29 mouse cellular contexts compared by ENCODE assay signal in genomic region chr7:63900411-63900810, GRCm38 (mm10). TPM values are rescaled to one million over a fixed set of nuclear protein-coding genes. Genes with fewer than 3 reads are reported as not detected.
DNase-seq lines count a peak whose midpoint lies in the region; ATAC-seq and TF ChIP-seq lines count a peak whose summit lies in the region.
"Had no signal": no experiment of that assay in that cellular context is flagged by ENCODE, and none has a peak within 500 bp of the region (broad histone marks: within the 10 kb centered on the region; RNA-seq: fewer than 3 reads in every experiment).

No protein-coding gene starts in this region.

- H3K4me2 ChIP-seq in neural tube, embryonic 13.5 days = no peak overlapping the region
- H3K4me2 ChIP-seq in neural tube, embryonic 15.5 days = no peak overlapping the region
- H3K4me2 ChIP-seq: forebrain, embryonic 13.5 days; heart, embryonic 12.5 days; heart, embryonic 15.5 days; hindbrain, embryonic 14.5 days had no signal

- H3K27ac ChIP-seq in gastrocnemius, adult 2 months = peak overlapping the region; percentile 98
- peak overlapping the region; percentile 99 for H3K27ac ChIP-seq in layer of hippocampus, adult 2 months
- 0 out of 2 replicates have a peak overlapping the region, but pooled peaks have one; percentile 2 for H3K27ac ChIP-seq in neural tube, embryonic 13.5 days (replicated peaks)
- no peak overlapping the region for H3K27ac ChIP-seq in neural tube, embryonic 15.5 days (replicated peaks)
- H3K27ac ChIP-seq: forebrain, embryonic 10.5 days; heart, embryonic 15.5 days; hindbrain, embryonic 14.5 days had no signal

- TF ChIP-seq CTCF in gastrocnemius, adult 2 months (IDR thresholded peaks at IDR 0.05) = no peak
- TF ChIP-seq CTCF in layer of hippocampus, adult 2 months (conservative IDR thresholded peaks at IDR 0.05) = no peak

- no peak overlapping the region for H3K4me3 ChIP-seq in gastrocnemius, adult 2 months
- H3K4me3 ChIP-seq in layer of hippocampus, adult 2 months = no peak overlapping the region
- H3K4me3 ChIP-seq in neural tube, embryonic 13.5 days = no peak overlapping the region
- H3K4me3 ChIP-seq in neural tube, embryonic 15.5 days (replicated peaks) = no peak overlapping the region
- H3K4me3 ChIP-seq: forebrain, embryonic 10.5 days; forebrain, embryonic 13.5 days; heart, embryonic 12.5 days; heart, embryonic 15.5 days had no signal

- H3K27me3 ChIP-seq in neural tube, embryonic 13.5 days = no peaks in the 10 kb centered on the region
- H3K27me3 ChIP-seq in neural tube, embryonic 15.5 days (replicated peaks) = no peaks in the 10 kb centered on the region
- H3K27me3 ChIP-seq: CH12.LX; heart, embryonic 12.5 days; heart, embryonic 15.5 days; Patski had no signal

- H3K4me1 ChIP-seq in neural tube, embryonic 13.5 days (replicated peaks) = peaks cover 66% of the 10 kb centered on the region
- peaks cover 57% of the 10 kb centered on the region for H3K4me1 ChIP-seq in neural tube, embryonic 15.5 days

- no peaks in the 10 kb centered on the region for H3K36me3 ChIP-seq in neural tube, embryonic 13.5 days
- no peaks in the 10 kb centered on the region for H3K36me3 ChIP-seq in neural tube, embryonic 15.5 days
- H3K36me3 ChIP-seq: forebrain, embryonic 10.5 days; heart, embryonic 12.5 days; heart, embryonic 15.5 days had no signal

- 86% methylated on average over 2 of the region's 2 CpGs for WGBS in neural tube, embryonic 13.5 days
- 91% methylated on average over 2 of the region's 2 CpGs for WGBS in neural tube, embryonic 15.5 days

- ATAC-seq in neural tube, embryonic 13.5 days (ENCODE audit: low read depth) = no peak
- no peak for ATAC-seq in neural tube, embryonic 15.5 days (ENCODE audit: low FRiP score)
- ATAC-seq: hindbrain, postnatal 0 days; inflammation-experienced regulatory T-cells, adult 6 months; Patski had no signal

- H3K9ac ChIP-seq in neural tube, embryonic 13.5 days = no peak overlapping the region
- H3K9ac ChIP-seq in neural tube, embryonic 15.5 days (replicated peaks) = no peak overlapping the region
- H3K9ac ChIP-seq: forebrain, embryonic 13.5 days; heart, embryonic 12.5 days; heart, embryonic 15.5 days; hindbrain, embryonic 14.5 days had no signal

- no peaks in the 10 kb centered on the region for H3K9me3 ChIP-seq in neural tube, embryonic 13.5 days
- no peaks in the 10 kb centered on the region for H3K9me3 ChIP-seq in neural tube, embryonic 15.5 days (replicated peaks)
- H3K9me3 ChIP-seq: forebrain, embryonic 10.5 days; forebrain, embryonic 13.5 days; G1E; heart, embryonic 12.5 days; heart, embryonic 15.5 days had no signal

- DNase-seq in gastrocnemius, adult 2 months = no peak
- no peak for DNase-seq in gastrocnemius, postnatal 10 days
- no peak for DNase-seq in layer of hippocampus, adult 2 months (ENCODE audit: low spot score in 2 of 2)
- DNase-seq in layer of hippocampus, adult 18-20 months (ENCODE audit: low spot score in 2 of 2) = no peak
- DNase-seq in retina, embryonic 14.5 days (ENCODE audit: low spot score) = no peak
- DNase-seq: adrenal gland, postnatal 10 days; adrenal gland, postnatal 36 days; B cell, adult 2 months; cerebellum, adult 11 months; cerebellum, adult 8-10 months; gastrocnemius, postnatal 25 days; heart, postnatal 10 days; heart, postnatal 4 days had no signal

- intact Hi-C loops in gastrocnemius, adult 2 months (cut with DNase I) = no loop called here

RNA-seq across cellular contexts. Expression of gene E030018B13Rik, which starts 16.2 kb away (rescaled TPM):
- under 1 TPM in 1 of 2 experiments, not detected in 1; 0.22 TPM for total RNA-seq in gastrocnemius, adult 2 months (2021)
- total RNA-seq in gastrocnemius, postnatal 10 days (2021) = not detected
- not detected for total RNA-seq in layer of hippocampus, adult 2 months (2021)
- total RNA-seq in layer of hippocampus, adult 18-20 months (2021) = not detected
- 0.20 TPM in 1 of 2 replicates, not detected in the other for polyA plus RNA-seq in neural tube, embryonic 13.5 days (2015; fragmentation: Nextera tagmentation; extraction: Ambion mirVana)
- not detected in 2 replicates for polyA plus RNA-seq in neural tube, embryonic 15.5 days (2015; fragmentation: Nextera tagmentation; extraction: Ambion mirVana)
- total RNA-seq: adrenal gland, adult 18-20 months; adrenal gland, postnatal 10 days; adrenal gland, postnatal 36 days; CH12.LX; G1E; gastrocnemius, adult 18-20 months; gastrocnemius, postnatal 25 days; heart, postnatal 10 days; heart, postnatal 4 days; hindbrain, postnatal 0 days had no signal
- polyA plus RNA-seq: embryonic facial prominence, embryonic 11.5 days; embryonic facial prominence, embryonic 14.5 days; forebrain, embryonic 10.5 days; G1E; heart, embryonic 12.5 days; hindbrain, embryonic 14.5 days; hindbrain, postnatal 0 days; Patski had no signal

RNA-seq across cellular contexts. Expression of gene Klf13, which starts 38.3 kb away (rescaled TPM):
- 10 to 100 TPM; 56.6 to 59.6 TPM for total RNA-seq in gastrocnemius, adult 2 months (2021)
- 10 to 100 TPM; 38.3 to 50.8 TPM for total RNA-seq in gastrocnemius, postnatal 10 days (2021)
- 100 to 1,000 TPM; 200 to 216 TPM for total RNA-seq in layer of hippocampus, adult 2 months (2021)
- total RNA-seq in layer of hippocampus, adult 18-20 months (2021) = 100 to 1,000 TPM; 202 to 217 TPM
- polyA plus RNA-seq in neural tube, embryonic 13.5 days (2015; fragmentation: Nextera tagmentation; extraction: Ambion mirVana) = 28.1 and 32.5 TPM in 2 replicates
- 24.7 and 26.8 TPM in 2 replicates for polyA plus RNA-seq in neural tube, embryonic 15.5 days (2015; fragmentation: Nextera tagmentation; extraction: Ambion mirVana)
